Mouse (Mus musculus) brain, embryonic 14.5 days (tissue): ENCODE measurements at regions not wholly inside any gene's neighbourhood (a gene's known extent, or its start where the extent isn't known, plus 50 kb on each side); places are given as distances from the start of the nearest gene placed in this dataset.
A peak's percentile ranks its signal among the peaks of the same experiment; 100 is the strongest.

ENCODE experiments used
- DNase-seq: peaks from one replicate; pipeline ENCODE4 v3.0.0-alpha.2; 2011; ENCODE audit warnings: low read depth
- CTCF ChIP-seq: fragments of 200-500 bp; IDR thresholded peaks from 2 replicates; pipeline ENCODE4 v1.5.1; 2012; ENCODE audit warnings: inconsistent platforms, mild to moderate bottlenecking, moderate library complexity, borderline replicate concordance; ENCODE audit not compliant: insufficient read depth, insufficient read length; ENCODE audit errors: extremely low read depth
- POLR2A ChIP-seq: fragments of 200-500 bp; IDR thresholded peaks from 2 replicates; pipeline ENCODE4 v1.6.1; 2012; ENCODE audit warnings: mild to moderate bottlenecking, inconsistent platforms, borderline replicate concordance; ENCODE audit not compliant: poor library complexity, insufficient read depth, insufficient read length, severe bottlenecking; ENCODE audit errors: extremely low read depth

DNA sequence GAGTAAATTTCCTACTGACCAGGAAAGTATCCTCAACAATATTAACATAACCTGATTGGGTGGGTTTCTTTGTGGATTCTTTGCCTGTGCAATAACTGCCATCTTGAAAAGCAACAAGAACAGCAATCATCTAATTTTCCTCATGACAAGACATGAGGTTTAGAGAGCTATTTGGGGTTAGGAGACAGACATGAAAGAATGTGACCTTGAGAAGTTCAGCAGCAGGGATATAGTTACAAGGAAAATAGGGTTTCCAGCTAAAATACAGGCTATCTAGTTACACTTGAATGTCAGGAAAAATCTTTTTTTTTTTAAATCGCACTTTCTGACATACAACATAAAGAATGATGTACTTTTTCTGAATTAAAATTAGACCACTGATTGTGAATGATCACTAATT, 83.7 kb upstream of the Lama2 start:
- DNase-seq, result no peak
- TF ChIP-seq CTCF (no peak), POLR2A (no peak)

DNA sequence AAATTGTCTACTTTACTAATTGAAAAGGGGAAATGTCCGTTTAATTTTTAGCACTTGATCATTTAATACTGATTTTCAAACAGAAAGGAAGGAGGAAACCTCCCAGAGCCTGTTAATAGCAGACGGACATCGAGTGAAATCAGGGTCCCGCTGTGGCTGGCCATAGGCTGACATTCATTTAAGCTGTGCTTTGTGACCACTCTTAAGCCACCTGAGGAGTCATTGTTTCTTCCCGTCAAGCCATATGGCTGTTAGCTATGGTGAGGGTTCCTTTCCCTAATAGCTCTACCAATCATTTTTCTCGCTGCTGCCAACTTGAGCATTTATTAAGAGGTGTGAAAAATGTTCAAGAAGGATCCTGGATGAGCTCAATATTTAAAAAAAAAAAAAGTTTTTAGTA, 78.7 kb upstream of the Lama2 start:
- TF ChIP-seq CTCF (no peak), POLR2A (no peak)
- peak; percentile 53 for DNase-seq

- peak; percentile 69 for DNase-seq
Measured at GRCm38 (mm10) chr10:27681376-27681775, 61.8 kb upstream of the Lama2 start.

DNA sequence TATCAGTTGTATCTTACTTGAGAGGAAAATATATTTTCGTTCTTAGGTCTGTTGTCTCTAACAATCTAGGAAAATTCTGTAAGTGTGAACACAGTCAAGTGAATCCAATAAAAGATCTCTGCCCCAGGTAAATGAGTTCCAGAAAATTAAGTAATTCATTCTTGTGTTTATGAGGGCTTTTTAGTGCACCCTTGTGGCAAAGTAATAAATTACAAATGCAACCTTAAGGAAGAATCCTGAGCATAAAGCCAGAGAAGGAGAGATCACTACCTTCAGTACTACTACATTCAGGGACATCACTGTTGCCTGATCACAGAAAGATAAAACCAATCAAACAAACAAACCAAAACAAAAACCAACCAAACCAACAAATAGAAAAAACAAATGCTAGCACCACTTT, 56.0 kb upstream of the Lama2 start:
- TF ChIP-seq CTCF, result 0 out of 2 replicates have a peak, but pooled peaks have one; percentile 0
- TF ChIP-seq POLR2A, result no peak
- peak; percentile 38 for DNase-seq

More at GRCm38 (mm10) chr10:27681376-27681775, 61.8 kb upstream of the Lama2 start:
- TF ChIP-seq CTCF (no peak), POLR2A (no peak)

DNA sequence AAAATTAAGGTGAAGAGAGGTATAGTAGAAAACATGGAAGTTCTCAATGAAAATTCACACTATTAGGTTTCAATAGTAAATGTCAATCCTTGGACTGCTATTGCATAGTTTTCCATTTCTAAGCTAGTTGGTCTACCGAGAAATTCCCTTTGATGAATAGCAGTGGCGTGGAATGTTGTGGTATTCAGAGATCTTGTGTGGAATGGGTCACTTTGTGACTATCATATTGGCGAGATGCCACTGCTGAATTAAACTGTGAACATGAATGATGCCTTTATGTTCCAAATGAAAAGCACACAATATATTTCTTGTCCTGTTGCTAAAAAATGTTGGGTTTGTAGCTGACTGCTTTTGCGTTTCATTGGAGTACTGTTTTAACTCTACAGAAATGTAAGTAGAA, 54.8 kb upstream of the Lama2 start:
- peak; percentile 64 for DNase-seq
- TF ChIP-seq POLR2A (no peak), CTCF (no peak)
